Mouse (Mus musculus) small intestine, adult 2 months (tissue): Measurements from ENCODE around the gene Akap6.

ENCODE experiments used
- CTCF ChIP-seq: fragments of 200-500 bp; IDR thresholded peaks from 2 replicates; pipeline ENCODE4 v1.5.1; 2012; ENCODE audit warnings: low read depth, mild to moderate bottlenecking, control low read depth, inconsistent platforms, low read length, moderate library complexity, mixed read lengths; ENCODE audit not compliant: insufficient replicate concordance, insufficient read length; ENCODE audit errors: extremely low read depth
- POLR2A ChIP-seq: fragments of 200-500 bp; IDR thresholded peaks from 2 replicates; pipeline ENCODE4 v1.6.1; 2012; ENCODE audit warnings: low read depth, mild to moderate bottlenecking, control low read depth, inconsistent platforms, low read length, moderate library complexity

- TF ChIP-seq CTCF, result no peak
- TF ChIP-seq POLR2A, result no peak
Observed at GRCm38 (mm10) chr12:53144760-53145159, 445.6 kb downstream of the Akap6 start.
